Mouse (Mus musculus): Measurements from ENCODE around the gene Fis1.

Gene Fis1

GRCm38 (mm10) chr5:136967592-136967991 lies 14.5 kb downstream of the Fis1 start:
- DNase-seq (ENCODE audit: low spot score) = no peak

GRCm38 (mm10) chr5:136970703-136971102 lies 17.6 kb downstream of the Fis1 start:
- peak; percentile 76 for DNase-seq (ENCODE audit: low spot score)

- DNase-seq (ENCODE audit: low spot score) = no peak
Observed at GRCm38 (mm10) chr5:136973670-136974069, 20.6 kb downstream of the Fis1 start.

- no peak for DNase-seq (ENCODE audit: low spot score)
Observed at GRCm38 (mm10) chr5:136977769-136978168, 24.7 kb downstream of the Fis1 start.

GRCm38 (mm10) chr5:136979762-136980161 lies 26.7 kb downstream of the Fis1 start:
- no peak for DNase-seq (ENCODE audit: low spot score)

- no peak for DNase-seq (ENCODE audit: low spot score)
Observed at GRCm38 (mm10) chr5:136980974-136981373, 27.9 kb downstream of the Fis1 start.

GRCm38 (mm10) chr5:136982338-136982930 lies 29.4 kb downstream of the Fis1 start:
- peak; percentile 80 for DNase-seq (ENCODE audit: low spot score)

- no peak for DNase-seq (ENCODE audit: low spot score)
Observed at GRCm38 (mm10) chr5:136984828-136985227, 31.8 kb downstream of the Fis1 start.

- DNase-seq (ENCODE audit: low spot score) = peak; percentile 100
Observed at GRCm38 (mm10) chr5:136986695-136987137, 33.6 kb downstream of the Fis1 start, which contains the start of gene Plod3. TSS of gene Plod3 (plus strand) at chr5:136987019.

- peak; percentile 68 for DNase-seq (ENCODE audit: low spot score)
Observed at GRCm38 (mm10) chr5:136987138-136987933, 34.3 kb downstream of the Fis1 start.

GRCm38 (mm10) chr5:136987934-136988271 lies 34.8 kb downstream of the Fis1 start, which contains the start of gene Znhit1:
TSS of gene Znhit1 (minus strand) at chr5:136988021.
- peak; percentile 16 for DNase-seq (ENCODE audit: low spot score)

- DNase-seq (ENCODE audit: low spot score) = no peak
Observed at GRCm38 (mm10) chr5:136988420-136988819, 35.3 kb downstream of the Fis1 start.

- no peak for DNase-seq (ENCODE audit: low spot score)
Observed at GRCm38 (mm10) chr5:136989801-136990200, 36.7 kb downstream of the Fis1 start.

- DNase-seq (ENCODE audit: low spot score) = no peak
Observed at GRCm38 (mm10) chr5:136999449-136999848, 46.4 kb downstream of the Fis1 start.

GRCm38 (mm10) chr5:137000612-137001011 lies 47.5 kb downstream of the Fis1 start:
- peak; percentile 34 for DNase-seq (ENCODE audit: low spot score)

- DNase-seq (ENCODE audit: low spot score) = no peak
Observed at GRCm38 (mm10) chr5:137007276-137007675, 54.2 kb downstream of the Fis1 start.

- peak; percentile 80 for DNase-seq (ENCODE audit: low spot score)
Observed at GRCm38 (mm10) chr5:137009988-137010387, 56.9 kb downstream of the Fis1 start.

- DNase-seq (ENCODE audit: low spot score) = no peak
Observed at GRCm38 (mm10) chr5:137012401-137012950, 59.4 kb downstream of the Fis1 start.
